9 mouse cellular contexts compared by ENCODE assay signal in genomic region chr3:59121067-59121730, GRCm38 (mm10). TPM values are rescaled to one million over a fixed set of nuclear protein-coding genes. Genes with fewer than 3 reads are reported as not detected.
A peak's percentile ranks its signal among the peaks of the same experiment; 100 is the strongest.
DNase-seq lines count a peak whose midpoint lies in the region; ATAC-seq lines count a peak whose summit lies in the region.
"Had no signal": no experiment of that assay in that cellular context is flagged by ENCODE, and none has a peak within 500 bp of the region (broad histone marks: within the 10 kb centered on the region; RNA-seq: fewer than 3 reads in every experiment).

No protein-coding gene starts in this region.

- no peak overlapping the region for H3K4me3 ChIP-seq in forebrain, embryonic 14.5 days (ENCODE audit: low read depth, low read length)
- no peak overlapping the region for H3K4me3 ChIP-seq in forebrain, embryonic 12.5 days (replicated peaks)
- no peak overlapping the region for H3K4me3 ChIP-seq in midbrain, embryonic 11.5 days (ENCODE audit: low read depth, low read length)
- H3K4me3 ChIP-seq in midbrain, embryonic 10.5 days: no peak overlapping the region
- no peak overlapping the region for H3K4me3 ChIP-seq in hindbrain, embryonic 11.5 days (ENCODE audit: low read depth, low read length)
- H3K4me3 ChIP-seq in stomach, embryonic 14.5 days (ENCODE audit: low read depth, low read length): no peak overlapping the region

- DNase-seq in forebrain, embryonic 14.5 days (ENCODE audit: low spot score): no peak
- DNase-seq in midbrain, embryonic 11.5 days (ENCODE audit: low spot score, missing footprints): peak; percentile 85
- no peak for DNase-seq in midbrain, embryonic 10.5 days (ENCODE audit: low spot score)
- peak; percentile 7 for DNase-seq in hindbrain, embryonic 11.5 days (ENCODE audit: low spot score)
- DNase-seq in adrenal gland, adult 2 months: no peak
- no peak for DNase-seq in layer of hippocampus, postnatal 14 days (ENCODE audit: low spot score in 2 of 2)

- H3K9ac ChIP-seq in forebrain, embryonic 14.5 days (ENCODE audit: low read length): no peak overlapping the region
- H3K9ac ChIP-seq in forebrain, embryonic 12.5 days: no peak overlapping the region
- H3K9ac ChIP-seq in midbrain, embryonic 11.5 days (ENCODE audit: low read length): no peak overlapping the region
- H3K9ac ChIP-seq in hindbrain, embryonic 11.5 days (ENCODE audit: low read depth, low read length): no peak overlapping the region
- H3K9ac ChIP-seq in stomach, embryonic 14.5 days (replicated peaks; ENCODE audit: low read depth, low read length): no peak overlapping the region

- H3K36me3 ChIP-seq in forebrain, embryonic 14.5 days (ENCODE audit: control insufficient read depth, insufficient read depth, low read length): no peaks in the 10 kb centered on the region
- H3K36me3 ChIP-seq in forebrain, embryonic 12.5 days (replicated peaks): no peaks in the 10 kb centered on the region
- H3K36me3 ChIP-seq in midbrain, embryonic 11.5 days (ENCODE audit: control insufficient read depth, insufficient read depth, low read length): no peaks in the 10 kb centered on the region
- H3K36me3 ChIP-seq in midbrain, embryonic 10.5 days: no peaks in the 10 kb centered on the region
- H3K36me3 ChIP-seq in hindbrain, embryonic 11.5 days (ENCODE audit: control insufficient read depth, insufficient read depth, low read length): no peaks in the 10 kb centered on the region
- no peaks in the 10 kb centered on the region for H3K36me3 ChIP-seq in stomach, embryonic 14.5 days (ENCODE audit: control insufficient read depth, insufficient read depth, low read length)

- WGBS in forebrain, embryonic 14.5 days: 43% methylated on average over 7 of the region's 7 CpGs
- WGBS in forebrain, embryonic 12.5 days: 38% methylated on average over 7 of the region's 7 CpGs
- WGBS in midbrain, embryonic 11.5 days: 30% methylated on average over 7 of the region's 7 CpGs
- 28% methylated on average over 7 of the region's 7 CpGs for WGBS in midbrain, embryonic 10.5 days
- 19% methylated on average over 7 of the region's 7 CpGs for WGBS in hindbrain, embryonic 11.5 days
- WGBS in stomach, embryonic 14.5 days: 33% methylated on average over 7 of the region's 7 CpGs

- no peaks in the 10 kb centered on the region for H3K27me3 ChIP-seq in forebrain, embryonic 14.5 days (replicated peaks; ENCODE audit: control insufficient read depth, insufficient read depth, low read length)
- H3K27me3 ChIP-seq in forebrain, embryonic 12.5 days: no peaks in the 10 kb centered on the region
- H3K27me3 ChIP-seq in midbrain, embryonic 11.5 days (ENCODE audit: control insufficient read depth, insufficient read depth, low read length): no peaks in the 10 kb centered on the region
- no peaks in the 10 kb centered on the region for H3K27me3 ChIP-seq in midbrain, embryonic 10.5 days (ENCODE audit: low read depth, poor library complexity, severe bottlenecking)
- no peaks in the 10 kb centered on the region for H3K27me3 ChIP-seq in hindbrain, embryonic 11.5 days (ENCODE audit: control insufficient read depth, insufficient read depth, low read length)
- no peaks in the 10 kb centered on the region for H3K27me3 ChIP-seq in stomach, embryonic 14.5 days (ENCODE audit: control insufficient read depth, insufficient read depth, low read length)

- no peak overlapping the region for H3K4me2 ChIP-seq in forebrain, embryonic 14.5 days (ENCODE audit: low read length)
- no peak overlapping the region for H3K4me2 ChIP-seq in forebrain, embryonic 12.5 days
- H3K4me2 ChIP-seq in midbrain, embryonic 11.5 days: no peak overlapping the region
- no peak overlapping the region for H3K4me2 ChIP-seq in hindbrain, embryonic 11.5 days (replicated peaks; ENCODE audit: low read depth, low read length)
- H3K4me2 ChIP-seq in stomach, embryonic 14.5 days (replicated peaks; ENCODE audit: low read depth, low read length): no peak overlapping the region

- no peak overlapping the region for H3K27ac ChIP-seq in forebrain, embryonic 14.5 days (ENCODE audit: low read depth, low read length)
- no peak overlapping the region for H3K27ac ChIP-seq in forebrain, embryonic 12.5 days
- H3K27ac ChIP-seq in midbrain, embryonic 11.5 days (ENCODE audit: low read depth, low read length): no peak overlapping the region
- no peak overlapping the region for H3K27ac ChIP-seq in midbrain, embryonic 10.5 days (replicated peaks)
- no peak overlapping the region for H3K27ac ChIP-seq in hindbrain, embryonic 11.5 days (ENCODE audit: low read depth, low read length)
- no peak overlapping the region for H3K27ac ChIP-seq in stomach, embryonic 14.5 days (ENCODE audit: low read length)

- peak; percentile 36; the same call in 1 of the 2 replicates for ATAC-seq in forebrain, embryonic 14.5 days
- ATAC-seq in forebrain, embryonic 12.5 days (ENCODE audit: low FRiP score): no peak
- ATAC-seq in midbrain, embryonic 11.5 days (ENCODE audit: low FRiP score): peak; percentile 43
- peak; percentile 52; the same call in 1 of the 2 replicates for ATAC-seq in hindbrain, embryonic 11.5 days (ENCODE audit: low FRiP score)
- peak; percentile 75 for ATAC-seq in stomach, embryonic 14.5 days (ENCODE audit: insufficient number of reproducible peaks, insufficient read depth, low FRiP score, low read depth)

- H3K9me3 ChIP-seq in forebrain, embryonic 14.5 days (replicated peaks; ENCODE audit: control insufficient read depth, low read length): no peaks in the 10 kb centered on the region
- no peaks in the 10 kb centered on the region for H3K9me3 ChIP-seq in forebrain, embryonic 12.5 days
- H3K9me3 ChIP-seq in midbrain, embryonic 11.5 days (ENCODE audit: control insufficient read depth, low read length): no peaks in the 10 kb centered on the region
- H3K9me3 ChIP-seq in midbrain, embryonic 10.5 days (replicated peaks): no peaks in the 10 kb centered on the region
- no peaks in the 10 kb centered on the region for H3K9me3 ChIP-seq in hindbrain, embryonic 11.5 days (ENCODE audit: control insufficient read depth, low read length)
- no peaks in the 10 kb centered on the region for H3K9me3 ChIP-seq in stomach, embryonic 14.5 days (ENCODE audit: control insufficient read depth, low read depth, low read length)

- H3K4me1 ChIP-seq in forebrain, embryonic 14.5 days (ENCODE audit: control insufficient read depth, insufficient read depth, low read length): no peaks in the 10 kb centered on the region
- peaks cover 4% of the 10 kb centered on the region for H3K4me1 ChIP-seq in forebrain, embryonic 12.5 days
- H3K4me1 ChIP-seq in midbrain, embryonic 11.5 days (ENCODE audit: control insufficient read depth, insufficient read depth, low read length): 0 out of 2 replicates have a peak, but pooled peaks cover 2% of the 10 kb centered on the region
- peaks cover 24% of the 10 kb centered on the region for H3K4me1 ChIP-seq in midbrain, embryonic 10.5 days
- H3K4me1 ChIP-seq in hindbrain, embryonic 11.5 days (replicated peaks; ENCODE audit: control insufficient read depth, insufficient read depth, low read length): no peaks in the 10 kb centered on the region
- 0 out of 2 replicates have a peak, but pooled peaks cover 5% of the 10 kb centered on the region for H3K4me1 ChIP-seq in stomach, embryonic 14.5 days (ENCODE audit: control insufficient read depth, insufficient read depth, low read length)

RNA-seq across cellular contexts. Expression of gene Gpr171, which starts 19.6 kb away (rescaled TPM):
- polyA plus RNA-seq in forebrain, embryonic 14.5 days (2014; fragmentation: Nextera tagmentation; extraction: Ambion mirVana): 0.18 and 0.25 TPM in 2 replicates
- 1.9 and 2.1 TPM in 2 replicates for polyA plus RNA-seq in forebrain, embryonic 12.5 days (2016; fragmentation: Nextera tagmentation; extraction: Ambion mirVana)
- polyA plus RNA-seq in midbrain, embryonic 11.5 days (2014; fragmentation: Nextera tagmentation; extraction: Ambion mirVana): 0.62 and 0.72 TPM in 2 replicates
- 1.0 and 1.2 TPM in 2 replicates for polyA plus RNA-seq in midbrain, embryonic 10.5 days (2016; fragmentation: Nextera tagmentation; extraction: Ambion mirVana)
- polyA plus RNA-seq in hindbrain, embryonic 11.5 days (2014; fragmentation: Nextera tagmentation; extraction: Ambion mirVana): 1.1 and 1.4 TPM in 2 replicates
- polyA plus RNA-seq in stomach, embryonic 14.5 days (2014; fragmentation: Nextera tagmentation; extraction: Ambion mirVana): 0.77 and 1.3 TPM in 2 replicates
- not detected for total RNA-seq in adrenal gland, adult 2 months (2021)
- polyA plus RNA-seq in adrenal gland, adult 2 months (2012; rRNA removed): 0.07 TPM in 1 of 2 replicates, not detected in the other
- total RNA-seq in layer of hippocampus, postnatal 14 days (2021): not detected
- total RNA-seq: layer of hippocampus, adult 18-20 months had no signal

RNA-seq across cellular contexts. Expression of gene P2ry14, which starts 32.2 kb away (rescaled TPM):
- polyA plus RNA-seq in forebrain, embryonic 14.5 days (2014; fragmentation: Nextera tagmentation; extraction: Ambion mirVana): 1.7 and 2.4 TPM in 2 replicates
- polyA plus RNA-seq in forebrain, embryonic 12.5 days (2016; fragmentation: Nextera tagmentation; extraction: Ambion mirVana): 2.8 and 3.4 TPM in 2 replicates
- 1.0 and 1.4 TPM in 2 replicates for polyA plus RNA-seq in midbrain, embryonic 11.5 days (2014; fragmentation: Nextera tagmentation; extraction: Ambion mirVana)
- polyA plus RNA-seq in midbrain, embryonic 10.5 days (2016; fragmentation: Nextera tagmentation; extraction: Ambion mirVana): 1.7 and 1.8 TPM in 2 replicates
- polyA plus RNA-seq in hindbrain, embryonic 11.5 days (2014; fragmentation: Nextera tagmentation; extraction: Ambion mirVana): 1.3 and 3.5 TPM in 2 replicates
- 2.7 and 3.2 TPM in 2 replicates for polyA plus RNA-seq in stomach, embryonic 14.5 days (2014; fragmentation: Nextera tagmentation; extraction: Ambion mirVana)
- total RNA-seq in adrenal gland, adult 2 months (2021): 10 to 100 TPM; 13.7 to 26.7 TPM
- 2.5 and 3.6 TPM in 2 replicates for polyA plus RNA-seq in adrenal gland, adult 2 months (2012; rRNA removed)
- 1 to 10 TPM; 2.8 to 3.1 TPM for total RNA-seq in layer of hippocampus, postnatal 14 days (2021)

Comparison
In these comparisons a context has a peak if more than half of its experiments do, and no peak if none do; other contexts are left out.
1. DNase-seq: peak in midbrain, embryonic 11.5 days (single experiment) and hindbrain, embryonic 11.5 days (single experiment); none in forebrain, embryonic 14.5 days (single experiment), midbrain, embryonic 10.5 days (single experiment), adrenal gland, adult 2 months (single experiment) and layer of hippocampus, postnatal 14 days (0 of 2).